Mouse (Mus musculus) heart, embryonic 14.5 days (tissue): ENCODE results near the gene Saa4. TPM values are rescaled to one million over a fixed set of nuclear protein-coding genes. Genes with fewer than 3 reads are reported as not detected.

Experiments
- ATAC-seq: fragments of 200-750 bp; cut with Nextera tagmentation; 2 replicates; pipeline ENCODE4 v1.8.0; 2017; ENCODE audit warnings: low read depth, moderate TSS enrichment; ENCODE audit not compliant: insufficient number of reproducible peaks, insufficient read depth, low FRiP score
- H3K27ac ChIP-seq, 2 experiments: fragments of 200-500 bp in 1 of 2; fragments of 300-500 bp in 1 of 2; sonication (generic) in 1 of 2; replicated peaks in 1 of 2; 2 replicates each; pipeline ENCODE4 v1.5.1; 2012 to 2014; ENCODE audit warnings: low read depth in 2 of 2, low read length in 2 of 2, control low read depth in 1 of 2, mild to moderate bottlenecking in 1 of 2, mixed read lengths in 1 of 2; ENCODE audit not compliant: control insufficient read depth in 1 of 2, insufficient read depth in 1 of 2
- H3K27me3 ChIP-seq: fragments of 300-500 bp; sonication (generic); 2 replicates; pipeline ENCODE4 v1.6.1; 2014; ENCODE audit warnings: mild to moderate bottlenecking, low read length, control low read depth; ENCODE audit not compliant: control insufficient read depth, insufficient read depth
- H3K36me3 ChIP-seq: fragments of 300-500 bp; sonication (generic); 2 replicates; pipeline ENCODE4 v1.6.1; 2014; ENCODE audit warnings: mild to moderate bottlenecking, control low read depth, low read length, mixed read lengths; ENCODE audit not compliant: control insufficient read depth, insufficient read depth
- H3K4me1 ChIP-seq, 2 experiments: fragments of 200-500 bp in 1 of 2; fragments of 300-500 bp in 1 of 2; sonication (generic) in 1 of 2; 2 replicates each; pipeline ENCODE4 v1.6.1; 2012 to 2014; ENCODE audit warnings: low read length in 2 of 2, control low read depth in 1 of 2, mixed read lengths in 1 of 2; ENCODE audit not compliant: control insufficient read depth in 2 of 2, insufficient read depth in 2 of 2
- H3K4me2 ChIP-seq: fragments of 300-500 bp; sonication (generic); 2 replicates; pipeline ENCODE4 v1.6.1; 2014; ENCODE audit warnings: mild to moderate bottlenecking, low read length
- H3K4me3 ChIP-seq, 2 experiments: fragments of 200-500 bp in 1 of 2; fragments of 300-500 bp in 1 of 2; sonication (generic) in 1 of 2; 2 replicates each; pipeline ENCODE4 v1.5.1; 2012 to 2014; ENCODE audit warnings: low read length in 2 of 2, mild to moderate bottlenecking in 2 of 2, control low read depth in 1 of 2, low read depth in 1 of 2, moderate library complexity in 1 of 2; ENCODE audit not compliant: control insufficient read depth in 1 of 2, insufficient read depth in 1 of 2
- H3K9ac ChIP-seq: fragments of 300-500 bp; sonication (generic); 2 replicates; pipeline ENCODE4 v1.6.1; 2014; ENCODE audit warnings: mild to moderate bottlenecking, low read length
- H3K9me3 ChIP-seq: fragments of 300-500 bp; sonication (generic); 2 replicates; pipeline ENCODE4 v1.6.1; 2016; ENCODE audit warnings: low read length, control low read depth; ENCODE audit not compliant: control insufficient read depth
- WGBS: fragments of 180-500 bp; shearing (Covaris S2); extraction: QIAGEN DNeasy Blood & Tissue Kit; methylation state at CpG from one replicate; pipeline ENCODE4 v1.1.7; 2014; 5-methylcytosine and 5-hydroxymethylcytosine counted together
- polyA plus RNA-seq: library from polyadenylated mRNA; unstranded; fragments of >200 nt; fragmentation: Nextera tagmentation; extraction: Ambion mirVana; gene quantifications from 2 replicates; pipeline ENCODE4 v1.2.1, GENCODE M21; 2014

Saa4 gene
- polyA plus RNA-seq, 1 experiment from 2014 or later = not detected

GRCm38 (mm10) chr7:46715600-46715999, 16.8 kb downstream of the Saa4 start, which contains the start of gene Saa3:
Saa3 (minus strand) TSS chr7:46715700.
- WGBS = 78% methylated on average over 5 of the region's 5 CpGs

DNA sequence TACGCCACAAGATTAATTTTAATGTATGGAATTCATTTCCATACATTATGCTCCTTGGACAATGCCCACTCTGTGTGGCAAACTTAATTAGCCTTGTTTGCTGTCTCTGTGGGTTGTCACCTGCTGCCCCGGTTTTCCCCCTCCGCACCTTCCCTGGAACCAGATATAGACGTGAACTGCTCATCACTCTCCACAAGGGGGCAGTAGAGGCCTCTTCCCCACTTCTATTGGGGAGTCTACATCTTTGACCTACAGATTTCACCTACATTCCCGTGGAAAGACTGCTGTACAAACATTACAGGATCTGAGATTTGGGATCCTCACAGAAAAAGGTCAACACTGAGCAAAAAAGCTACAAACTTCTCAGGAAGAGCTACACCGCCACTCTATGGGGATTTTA, 17.9 kb downstream of the Saa4 start:
- H3K27me3 ChIP-seq = no peaks in the 10 kb centered on the region
- no peak overlapping the region for H3K4me2 ChIP-seq
- no peaks in the 10 kb centered on the region for H3K36me3 ChIP-seq
- no peak for ATAC-seq
- H3K27ac ChIP-seq = no peak overlapping the region
- peaks cover 0 to 4% of the 10 kb centered on the region in 2 experiments; a peak in 3 of 4 replicates for H3K4me1 ChIP-seq
- H3K4me3 ChIP-seq = no peak overlapping the region
- H3K9ac ChIP-seq = no peak overlapping the region
- no peaks in the 10 kb centered on the region for H3K9me3 ChIP-seq
- WGBS = 29% methylated on average over 6 of the region's 6 CpGs

More at GRCm38 (mm10) chr7:46715600-46715999, 16.8 kb downstream of the Saa4 start, which contains the start of gene Saa3:
- ATAC-seq = no peak
- Histone ChIP-seq H3K4me3 (no peak within 1 kb of the TSS), H3K9me3 (no peaks in the 10 kb centered on the region), H3K27ac (no peak within 1 kb of the TSS), H3K9ac (no peak within 1 kb of the TSS), H3K36me3 (no peaks in the 10 kb centered on the region), H3K27me3 (no peaks in the 10 kb centered on the region), H3K4me2 (no peak within 1 kb of the TSS), H3K4me1 (no peaks in the 10 kb centered on the region; a peak in 1 of 4 replicates)

- H3K27ac ChIP-seq = no peak overlapping the region
- no peak overlapping the region for H3K4me2 ChIP-seq
- peaks cover 11% of the 10 kb centered on the region for H3K36me3 ChIP-seq
- H3K4me1 ChIP-seq = peaks cover 0 to 8% of the 10 kb centered on the region in 2 experiments; a peak in 3 of 4 replicates
- H3K9ac ChIP-seq = no peak overlapping the region
- ATAC-seq = no peak
- H3K27me3 ChIP-seq = no peaks in the 10 kb centered on the region
- no peaks in the 10 kb centered on the region for H3K9me3 ChIP-seq
- WGBS = 52% methylated on average over 6 of the region's 6 CpGs
- H3K4me3 ChIP-seq = no peak overlapping the region
These were observed 20.2 kb downstream of the Saa4 start for GRCm38 (mm10) chr7:46712250-46712649.

DNA sequence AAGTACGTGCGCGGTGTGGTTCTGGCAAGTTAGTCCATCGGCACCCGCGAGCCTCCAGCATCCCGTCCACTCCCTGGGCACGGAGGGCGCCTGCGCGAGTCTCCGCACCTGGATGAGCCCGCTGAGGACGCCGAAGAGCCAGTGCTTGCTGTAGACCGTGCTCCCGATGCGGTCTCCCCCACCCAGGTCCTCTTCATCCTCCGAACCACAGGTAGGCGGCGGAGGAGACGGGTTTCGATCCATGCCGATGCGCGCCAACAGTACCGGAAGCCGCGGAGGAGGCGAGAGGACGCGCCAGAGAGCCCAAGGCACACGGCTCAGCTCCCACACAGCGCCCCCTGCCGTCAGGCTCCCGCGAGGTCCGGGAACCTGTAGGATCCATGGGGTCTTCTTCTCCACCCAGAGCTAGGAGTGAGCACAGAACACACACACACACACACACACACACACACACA, 22.0 kb downstream of the Saa4 start, which contains the start of gene Saal1:
Gene Saal1 (minus strand): TSS at position 291 of the 455 bp plus-strand sequence.
- Histone ChIP-seq H3K4me2 (peak within 1 kb of the TSS; percentile 76), H3K9ac (peak within 1 kb of the TSS; percentile 86), H3K9me3 (no peaks in the 10 kb centered on the region), H3K4me1 (peaks cover 0 to 8% of the 10 kb centered on the region in 2 experiments; a peak in 2 of 4 replicates), H3K27ac (peak within 1 kb of the TSS in 1 of 2 experiments; percentile 31; a peak in 1 of 4 replicates), H3K27me3 (no peaks in the 10 kb centered on the region), H3K4me3 (peak within 1 kb of the TSS; percentile 64 to 77), H3K36me3 (peaks cover 30% of the 10 kb centered on the region)
- WGBS = 0% methylated on average over 38 of the region's 38 CpGs
- ATAC-seq = peak; percentile 93

DNA sequence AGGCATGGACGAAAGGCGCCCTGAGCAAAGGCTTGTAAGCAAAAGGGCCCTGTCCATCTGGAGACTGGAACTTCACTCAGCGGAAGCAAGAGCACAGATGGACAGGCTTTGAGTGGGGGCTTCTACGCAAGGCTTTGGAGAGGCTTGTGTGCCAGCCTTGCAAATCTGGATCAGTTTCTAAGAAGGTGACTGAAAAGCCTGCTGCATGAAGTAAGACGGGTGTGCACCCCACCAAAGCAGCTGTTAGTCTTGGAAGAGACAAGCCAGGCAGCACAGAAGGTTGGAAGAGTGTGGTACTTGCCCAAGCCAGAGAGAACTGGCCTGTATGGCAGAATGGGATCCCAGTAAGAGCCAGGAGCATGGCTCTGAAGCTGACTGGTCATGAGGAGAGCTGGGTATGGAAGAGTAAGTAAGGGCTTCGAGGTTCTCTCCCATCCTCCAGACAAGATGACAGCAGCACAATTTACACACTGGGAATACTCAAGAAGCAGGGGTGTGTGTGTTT, 31.8 kb downstream of the Saa4 start:
- Histone ChIP-seq H3K4me1 (no peaks in the 10 kb centered on the region), H3K9me3 (no peaks in the 10 kb centered on the region), H3K36me3 (peaks cover 88% of the 10 kb centered on the region), H3K4me3 (no peak overlapping the region), H3K27ac (no peak overlapping the region), H3K9ac (no peak overlapping the region), H3K4me2 (no peak overlapping the region), H3K27me3 (no peaks in the 10 kb centered on the region)
- 92% methylated on average over 6 of the region's 6 CpGs for WGBS
- ATAC-seq = no peak

DNA sequence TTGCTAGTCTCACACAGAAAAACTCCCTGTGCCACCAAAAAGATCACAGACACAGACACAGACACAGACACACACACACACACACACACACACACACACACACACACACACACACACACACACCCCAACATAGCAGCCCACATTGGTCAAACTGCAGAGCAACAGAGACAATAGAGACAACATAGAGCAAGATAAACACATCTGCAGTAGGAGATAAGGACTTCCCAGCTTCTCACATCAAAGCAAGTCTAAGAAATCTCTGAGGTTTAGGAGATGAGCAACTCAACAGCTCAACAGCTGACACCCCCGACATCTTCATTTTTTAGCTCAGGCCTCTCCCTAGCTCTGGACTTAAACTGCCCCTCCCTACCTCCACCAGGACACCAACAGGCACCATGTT, 35.6 kb downstream of the Saa4 start:
- no peak for ATAC-seq
- 42% methylated on average over 1 of the region's 1 CpGs for WGBS
- no peak overlapping the region for H3K4me2 ChIP-seq
- no peak overlapping the region for H3K9ac ChIP-seq
- H3K4me3 ChIP-seq = no peak overlapping the region
- no peak overlapping the region for H3K27ac ChIP-seq
- no peaks in the 10 kb centered on the region for H3K4me1 ChIP-seq
- no peaks in the 10 kb centered on the region for H3K9me3 ChIP-seq
- H3K36me3 ChIP-seq = peaks cover 67% of the 10 kb centered on the region
- H3K27me3 ChIP-seq = no peaks in the 10 kb centered on the region

DNA sequence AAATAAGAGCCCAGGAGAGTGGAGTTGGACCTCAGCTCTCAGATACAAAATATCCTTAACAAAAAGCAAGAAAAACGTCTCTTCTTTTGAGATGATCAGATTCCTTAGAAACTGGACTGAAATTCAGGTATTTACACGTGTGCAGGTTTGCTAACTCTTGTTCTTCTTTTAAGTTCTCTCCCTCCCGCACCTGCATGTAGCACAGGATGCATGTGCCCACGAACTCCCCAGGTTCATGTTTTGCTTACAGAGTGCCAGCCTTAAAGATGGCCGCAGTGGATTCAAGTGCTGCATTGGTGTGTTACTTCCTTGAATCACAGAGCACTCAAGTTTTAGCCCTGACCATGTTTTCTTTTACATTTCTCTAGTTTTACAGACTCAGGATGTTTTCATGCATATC, 45.6 kb downstream of the Saa4 start:
- Histone ChIP-seq H3K27ac (no peak overlapping the region), H3K9me3 (no peaks in the 10 kb centered on the region), H3K4me2 (no peak overlapping the region), H3K9ac (no peak overlapping the region), H3K36me3 (peaks cover 38% of the 10 kb centered on the region), H3K27me3 (no peaks in the 10 kb centered on the region), H3K4me1 (no peaks in the 10 kb centered on the region), H3K4me3 (no peak overlapping the region)
- WGBS = 85% methylated on average over 5 of the region's 5 CpGs
- no peak for ATAC-seq

GRCm38 (mm10) chr7:46680732-46681131, 51.7 kb downstream of the Saa4 start:
- H3K4me3 ChIP-seq = no peak overlapping the region
- no peak overlapping the region for H3K9ac ChIP-seq
- H3K4me2 ChIP-seq = no peak overlapping the region
- no peak overlapping the region for H3K27ac ChIP-seq
- no peaks in the 10 kb centered on the region for H3K9me3 ChIP-seq
- no peaks in the 10 kb centered on the region for H3K27me3 ChIP-seq
- no peaks in the 10 kb centered on the region for H3K4me1 ChIP-seq
- no peak for ATAC-seq
- H3K36me3 ChIP-seq = no peaks in the 10 kb centered on the region
